Mouse (Mus musculus): ENCODE data around the gene Gm45521. TPM values are rescaled to one million over a fixed set of nuclear protein-coding genes. Genes with fewer than 3 reads are reported as not detected.
"Not testable (repeated sequence)": the region's sequence is repeated elsewhere in the genome, so short reads cannot be mapped to it uniquely, and the experiment has no call there.

Gene Gm45521
- polyA plus RNA-seq, 1 experiment from 2014 or later = not detected

- no peak for TF ChIP-seq CTCF (IDR thresholded peaks at IDR 0.05)
- ATAC-seq = peak; percentile 88
- in situ Hi-C loops (cut with MboI; ENCODE audit: low pct_unique_long_range_greater_than_20kb) = no loop called here
- DNase-seq (ENCODE audit: low read depth, low spot score) = no peak
- H3K27me3 ChIP-seq = no peaks in the 10 kb centered on the region
- ChIA-PET CTCF (interaction anchor here (0.6 to 8.6 kb wide), 35 partner anchors 9 to 182 kb away, joined by 3 to 105 read pairs (median 4); no protein-coding TSS in a partner anchor), POLR2A (no interaction called here)
These were observed 40.2 kb downstream of the Gm45521 start for GRCm38 (mm10) chr14:7997255-7997696.

GRCm38 (mm10) chr14:7999030-7999429 is 41.9 kb downstream of the Gm45521 start:
- in situ Hi-C loops (cut with MboI; ENCODE audit: low pct_unique_long_range_greater_than_20kb) = no loop called here
- no peaks in the 10 kb centered on the region for H3K27me3 ChIP-seq
- TF ChIP-seq CTCF (IDR thresholded peaks at IDR 0.05) = no peak
- ChIA-PET CTCF (interaction anchor here (0.8 to 1.1 kb wide), 3 partner anchors 17 to 104 kb away, joined by 3 read pairs; no protein-coding TSS in a partner anchor), POLR2A (no interaction called here)
- ATAC-seq (no peak), DNase-seq (ENCODE audit: low read depth, low spot score) (no peak)

GRCm38 (mm10) chr14:7999435-7999834 is 42.3 kb downstream of the Gm45521 start:
- CTCF ChIA-PET = interaction anchor here (0.8 to 1.1 kb wide), 3 partner anchors 18 to 103 kb away, joined by 3 read pairs; no protein-coding TSS in a partner anchor
- in situ Hi-C loops (cut with MboI; ENCODE audit: low pct_unique_long_range_greater_than_20kb) = no loop called here
- ATAC-seq (no peak), DNase-seq (ENCODE audit: low read depth, low spot score) (no peak)
- POLR2A ChIA-PET = no interaction called here
- no peak for TF ChIP-seq CTCF (IDR thresholded peaks at IDR 0.05)
- H3K27me3 ChIP-seq = no peaks in the 10 kb centered on the region

- TF ChIP-seq CTCF (IDR thresholded peaks at IDR 0.05) = no peak
- DNase-seq (ENCODE audit: low read depth, low spot score) (no peak), ATAC-seq (no peak)
- POLR2A ChIA-PET = no interaction called here
- CTCF ChIA-PET = no interaction called here
- H3K27me3 ChIP-seq = no peaks in the 10 kb centered on the region
- in situ Hi-C loops (cut with MboI; ENCODE audit: low pct_unique_long_range_greater_than_20kb) = loop anchor here (5.0 kb wide), 2 partner anchors 38 to 42 kb away; no protein-coding TSS in a partner anchor
These were observed 43.2 kb downstream of the Gm45521 start for GRCm38 (mm10) chr14:8000247-8000646.

GRCm38 (mm10) chr14:8000831-8001685 is 44.0 kb downstream of the Gm45521 start:
- in situ Hi-C loops (cut with MboI; ENCODE audit: low pct_unique_long_range_greater_than_20kb) = loop anchor here (5.0 kb wide), 2 partner anchors 39 to 41 kb away; no protein-coding TSS in a partner anchor
- no peak for DNase-seq (ENCODE audit: low read depth, low spot score)
- TF ChIP-seq CTCF (IDR thresholded peaks at IDR 0.05) = no peak
- ChIA-PET CTCF (no interaction called here), POLR2A (no interaction called here)
- H3K27me3 ChIP-seq = no peaks in the 10 kb centered on the region
- no peak for ATAC-seq

GRCm38 (mm10) chr14:8002432-8003092 is 45.5 kb downstream of the Gm45521 start, which contains the start of gene Abhd6:
Gene Abhd6, plus strand, starts transcription at chr14:8002902.
- CTCF ChIA-PET = interaction anchor here (1.1 kb wide), 1 partner anchor 38 kb away, joined by 3 read pairs; no protein-coding TSS in a partner anchor
- in situ Hi-C loops (cut with MboI; ENCODE audit: low pct_unique_long_range_greater_than_20kb) = loop anchor here (5.0 kb wide), 2 partner anchors 40 kb away; no protein-coding TSS in a partner anchor

GRCm38 (mm10) chr14:8003093-8003670 is 46.1 kb downstream of the Gm45521 start:
- in situ Hi-C loops (cut with MboI; ENCODE audit: low pct_unique_long_range_greater_than_20kb) = loop anchor here (5.0 kb wide), 2 partner anchors 39 to 41 kb away; no protein-coding TSS in a partner anchor
- peak; percentile 32 for ATAC-seq

More at GRCm38 (mm10) chr14:8002432-8003092, 45.5 kb downstream of the Gm45521 start, which contains the start of gene Abhd6:
- POLR2A ChIA-PET = no interaction called here
- TF ChIP-seq CTCF (IDR thresholded peaks at IDR 0.05) = no peak
- H3K27me3 ChIP-seq = no peaks in the 10 kb centered on the region
- DNase-seq (ENCODE audit: low read depth, low spot score) = no peak
- peak; percentile 78 for ATAC-seq

GRCm38 (mm10) chr14:8003727-8004670 is 46.9 kb downstream of the Gm45521 start:
- POLR2A ChIA-PET = no interaction called here
- in situ Hi-C loops (cut with MboI; ENCODE audit: low pct_unique_long_range_greater_than_20kb) = loop anchor here (5.0 kb wide), 2 partner anchors 38 to 42 kb away; no protein-coding TSS in a partner anchor
- DNase-seq (ENCODE audit: low read depth, low spot score) (no peak), ATAC-seq (no peak)
- CTCF ChIA-PET = interaction anchor here (0.9 to 1.8 kb wide), 4 partner anchors 13 to 40 kb away, joined by 3 to 6 read pairs (median 4); no protein-coding TSS in a partner anchor
- TF ChIP-seq CTCF (IDR thresholded peaks at IDR 0.05) = no peak
- H3K27me3 ChIP-seq = no peaks in the 10 kb centered on the region

More at GRCm38 (mm10) chr14:8003093-8003670, 46.1 kb downstream of the Gm45521 start:
- CTCF ChIA-PET = interaction anchor here (0.9 to 1.8 kb wide), 4 partner anchors 13 to 41 kb away, joined by 3 to 6 read pairs (median 4); no protein-coding TSS in a partner anchor
- no peaks in the 10 kb centered on the region for H3K27me3 ChIP-seq
- DNase-seq (ENCODE audit: low read depth, low spot score) = no peak
- POLR2A ChIA-PET = no interaction called here
- no peak for TF ChIP-seq CTCF (IDR thresholded peaks at IDR 0.05)

- DNase-seq (ENCODE audit: low read depth, low spot score); ATAC-seq; POLR2A ChIA-PET; in situ Hi-C loops (cut with MboI; ENCODE audit: low pct_unique_long_range_greater_than_20kb); H3K27me3 ChIP-seq: not testable (repeated sequence)
- CTCF ChIA-PET = interaction anchor here (1.1 to 1.3 kb wide), 2 partner anchors 9 to 12 kb away, joined by 3 read pairs; no protein-coding TSS in a partner anchor
These were observed 49.0 kb downstream of the Gm45521 start for GRCm38 (mm10) chr14:8006061-8006460.
